In genomic region chr4:138342778-138343177, GRCm38 (mm10) we compare ENCODE assay signal across 14 mouse cellular contexts. TPM values are rescaled to one million over a fixed set of nuclear protein-coding genes. Genes with fewer than 3 reads are reported as not detected.
DNase-seq lines count a peak whose midpoint lies in the region; ATAC-seq and TF ChIP-seq lines count a peak whose summit lies in the region.
"Had no signal": no experiment of that assay in that cellular context is flagged by ENCODE, and none has a peak within 500 bp of the region (broad histone marks: within the 10 kb centered on the region; RNA-seq: fewer than 3 reads in every experiment).

No protein-coding gene starts in this region.

- DNase-seq in heart, embryonic 10.5 days (ENCODE audit: low spot score): no peak
- DNase-seq in heart, adult 18-20 months: no peak
- peak; percentile 56 for DNase-seq in 416B (ENCODE audit: low read depth)
- DNase-seq in liver, embryonic 14.5 days (ENCODE audit: low read depth in 3 of 3, low spot score in 3 of 3): peak in 2 of 3 experiments; percentile 17 to 22
- DNase-seq in embryonic facial prominence, embryonic 10.5 days (ENCODE audit: low spot score): no peak
- no peak for DNase-seq in left cerebral cortex, postnatal 10 days (ENCODE audit: extremely low spot score in 1 of 2, low spot score in 2 of 2)
- no peak for DNase-seq in layer of hippocampus, adult 11-12 months (ENCODE audit: low spot score)
- DNase-seq: embryo, embryonic 11 days; retina, postnatal 1 day had no signal

- no peak overlapping the region for H3K9ac ChIP-seq in kidney, embryonic 15.5 days
- no peak overlapping the region for H3K9ac ChIP-seq in liver, embryonic 14.5 days (replicated peaks)
- H3K9ac ChIP-seq: limb, embryonic 12.5 days had no signal

- no peak for TF ChIP-seq CTCF in liver, embryonic 14.5 days (IDR thresholded peaks at IDR 0.05; ENCODE audit: low read depth)

- H3K36me3 ChIP-seq in heart, embryonic 10.5 days: no peaks in the 10 kb centered on the region
- no peaks in the 10 kb centered on the region for H3K36me3 ChIP-seq in kidney, embryonic 15.5 days
- no peaks in the 10 kb centered on the region for H3K36me3 ChIP-seq in liver, embryonic 14.5 days (replicated peaks; ENCODE audit: control insufficient read depth, insufficient read depth, low read depth)
- H3K36me3 ChIP-seq in embryonic facial prominence, embryonic 10.5 days (replicated peaks): no peaks in the 10 kb centered on the region
- H3K36me3 ChIP-seq: forebrain, embryonic 10.5 days; limb, embryonic 12.5 days had no signal

- H3K9me3 ChIP-seq in heart, embryonic 10.5 days: no peaks in the 10 kb centered on the region
- no peaks in the 10 kb centered on the region for H3K9me3 ChIP-seq in kidney, embryonic 15.5 days (replicated peaks)
- H3K9me3 ChIP-seq in liver, embryonic 14.5 days (ENCODE audit: control insufficient read depth, low read length): no peaks in the 10 kb centered on the region
- H3K9me3 ChIP-seq in embryonic facial prominence, embryonic 10.5 days: no peaks in the 10 kb centered on the region
- H3K9me3 ChIP-seq: forebrain, embryonic 10.5 days; limb, embryonic 12.5 days; megakaryocyte, embryonic 14.5 days had no signal

- H3K27me3 ChIP-seq in heart, embryonic 10.5 days (ENCODE audit: insufficient read depth, poor library complexity, severe bottlenecking): peaks cover under 1% of the 10 kb centered on the region; the same call in 1 of the 2 replicates
- no peaks in the 10 kb centered on the region for H3K27me3 ChIP-seq in kidney, embryonic 15.5 days
- no peaks in the 10 kb centered on the region for H3K27me3 ChIP-seq in liver, embryonic 14.5 days (ENCODE audit: control insufficient read depth, insufficient read depth, low read length)
- H3K27me3 ChIP-seq in embryonic facial prominence, embryonic 10.5 days (replicated peaks; ENCODE audit: low read depth, poor library complexity, severe bottlenecking): no peaks in the 10 kb centered on the region
- H3K27me3 ChIP-seq: limb, embryonic 12.5 days had no signal

- ATAC-seq in kidney, embryonic 15.5 days (replicated peaks; ENCODE audit: low FRiP score): peak; percentile 64; the same call in 1 of the 2 replicates
- ATAC-seq in liver, embryonic 14.5 days (ENCODE audit: insufficient read depth): peak; percentile 63

- H3K27ac ChIP-seq in heart, embryonic 10.5 days: peak overlapping the region; percentile 57
- H3K27ac ChIP-seq in kidney, embryonic 15.5 days: peak overlapping the region; percentile 68
- H3K27ac ChIP-seq in liver, embryonic 14.5 days: peak overlapping the region; percentile 22; the same call in 1 of the 2 replicates
- no peak overlapping the region for H3K27ac ChIP-seq in embryonic facial prominence, embryonic 10.5 days (replicated peaks)
- H3K27ac ChIP-seq: forebrain, embryonic 10.5 days; limb, embryonic 12.5 days had no signal

- WGBS in heart, embryonic 10.5 days: 71% methylated on average over 6 of the region's 6 CpGs
- 62% methylated on average over 6 of the region's 6 CpGs for WGBS in kidney, embryonic 15.5 days
- 59% methylated on average over 6 of the region's 6 CpGs for WGBS in liver, embryonic 14.5 days (ENCODE audit: insufficient replicate concordance)
- 82% methylated on average over 6 of the region's 6 CpGs for WGBS in embryonic facial prominence, embryonic 10.5 days

- intact Hi-C loops in left cerebral cortex, postnatal 10 days (cut with DNase I): no loop called here

- no peak for TF ChIP-seq EP300 in liver, embryonic 14.5 days (IDR thresholded peaks at IDR 0.05; ENCODE audit: low read depth)

- peaks cover 23% of the 10 kb centered on the region for H3K4me1 ChIP-seq in heart, embryonic 10.5 days
- peaks cover 20% of the 10 kb centered on the region for H3K4me1 ChIP-seq in kidney, embryonic 15.5 days
- peaks cover 0 to 5% of the 10 kb centered on the region in 2 experiments; a peak in 2 of 4 replicates for H3K4me1 ChIP-seq in liver, embryonic 14.5 days (replicated peaks; ENCODE audit: control insufficient read depth in 2 of 2, insufficient read depth in 2 of 2, low read length in 1 of 2)
- H3K4me1 ChIP-seq in embryonic facial prominence, embryonic 10.5 days: peaks cover 8% of the 10 kb centered on the region; the same call in 1 of the 2 replicates
- H3K4me1 ChIP-seq: forebrain, embryonic 10.5 days had no signal

- no peak overlapping the region for H3K4me3 ChIP-seq in heart, embryonic 10.5 days
- no peak overlapping the region for H3K4me3 ChIP-seq in kidney, embryonic 15.5 days (replicated peaks)
- H3K4me3 ChIP-seq in liver, embryonic 14.5 days (ENCODE audit: insufficient read depth in 1 of 2, low read depth in 2 of 2, low read length in 2 of 2): no peak overlapping the region
- no peak overlapping the region for H3K4me3 ChIP-seq in embryonic facial prominence, embryonic 10.5 days
- H3K4me3 ChIP-seq: forebrain, embryonic 10.5 days; limb, embryonic 12.5 days; megakaryocyte, embryonic 14.5 days had no signal

- no peak overlapping the region for H3K4me2 ChIP-seq in kidney, embryonic 15.5 days
- H3K4me2 ChIP-seq in liver, embryonic 14.5 days (ENCODE audit: low read depth): no peak overlapping the region
- H3K4me2 ChIP-seq: limb, embryonic 12.5 days had no signal

RNA-seq across cellular contexts. Expression of gene Pink1, which starts 16.7 kb away (rescaled TPM):
- polyA plus RNA-seq in heart, embryonic 10.5 days (2016; fragmentation: Nextera tagmentation; extraction: Ambion mirVana): 27.8 and 42.2 TPM in 2 replicates
- total RNA-seq in heart, adult 18-20 months (2021): 100 to 1,000 TPM; 720 to 812 TPM
- polyA plus RNA-seq in kidney, embryonic 15.5 days (2015; fragmentation: Nextera tagmentation; extraction: Ambion mirVana): 47.5 and 50.3 TPM in 2 replicates
- polyA plus RNA-seq in liver, embryonic 14.5 days (2012; rRNA removed): 13.2 and 14.3 TPM in 2 replicates
- 15.7 and 19.2 TPM in 2 replicates for polyA plus RNA-seq in liver, embryonic 14.5 days (2014; fragmentation: Nextera tagmentation; extraction: Ambion mirVana)
- 29.0 and 30.6 TPM in 2 replicates for polyA plus RNA-seq in embryonic facial prominence, embryonic 10.5 days (2016; fragmentation: Nextera tagmentation; extraction: Ambion mirVana)
- total RNA-seq in left cerebral cortex, postnatal 10 days (2021): 100 to 1,000 TPM; 148 to 152 TPM

RNA-seq across cellular contexts. Expression of gene Cda, which starts 25.0 kb away (rescaled TPM):
- 4.5 and 5.2 TPM in 2 replicates for polyA plus RNA-seq in heart, embryonic 10.5 days (2016; fragmentation: Nextera tagmentation; extraction: Ambion mirVana)
- total RNA-seq in heart, adult 18-20 months (2021): 1 to 10 TPM; 1.6 to 2.3 TPM
- polyA plus RNA-seq in kidney, embryonic 15.5 days (2015; fragmentation: Nextera tagmentation; extraction: Ambion mirVana): 21.3 and 22.0 TPM in 2 replicates
- polyA plus RNA-seq in liver, embryonic 14.5 days (2012; rRNA removed): 2.6 and 2.7 TPM in 2 replicates
- polyA plus RNA-seq in liver, embryonic 14.5 days (2014; fragmentation: Nextera tagmentation; extraction: Ambion mirVana): 3.3 and 3.7 TPM in 2 replicates
- 3.3 and 4.8 TPM in 2 replicates for polyA plus RNA-seq in embryonic facial prominence, embryonic 10.5 days (2016; fragmentation: Nextera tagmentation; extraction: Ambion mirVana)
- total RNA-seq in left cerebral cortex, postnatal 10 days (2021): 1 to 10 TPM; 2.0 to 3.4 TPM

RNA-seq across cellular contexts. Expression of gene Ddost, which starts 38.2 kb away (rescaled TPM):
- polyA plus RNA-seq in heart, embryonic 10.5 days (2016; fragmentation: Nextera tagmentation; extraction: Ambion mirVana): 340 and 349 TPM in 2 replicates
- total RNA-seq in heart, adult 18-20 months (2021): 10 to 100 TPM; 58.2 to 61.6 TPM
- polyA plus RNA-seq in kidney, embryonic 15.5 days (2015; fragmentation: Nextera tagmentation; extraction: Ambion mirVana): 365 and 386 TPM in 2 replicates
- polyA plus RNA-seq in liver, embryonic 14.5 days (2012; rRNA removed): 83.1 and 91.7 TPM in 2 replicates
- polyA plus RNA-seq in liver, embryonic 14.5 days (2014; fragmentation: Nextera tagmentation; extraction: Ambion mirVana): 135 and 141 TPM in 2 replicates
- polyA plus RNA-seq in embryonic facial prominence, embryonic 10.5 days (2016; fragmentation: Nextera tagmentation; extraction: Ambion mirVana): 273 and 284 TPM in 2 replicates
- 100 to 1,000 TPM; 112 to 114 TPM for total RNA-seq in left cerebral cortex, postnatal 10 days (2021)

RNA-seq across cellular contexts. Expression of gene Fam43b, which starts 53.5 kb away (rescaled TPM):
- 0.16 TPM in 1 of 2 replicates, not detected in the other for polyA plus RNA-seq in heart, embryonic 10.5 days (2016; fragmentation: Nextera tagmentation; extraction: Ambion mirVana)
- total RNA-seq in heart, adult 18-20 months (2021): not detected
- polyA plus RNA-seq in kidney, embryonic 15.5 days (2015; fragmentation: Nextera tagmentation; extraction: Ambion mirVana): not detected in 2 replicates
- polyA plus RNA-seq in liver, embryonic 14.5 days (2012; rRNA removed): not detected in 2 replicates
- not detected in 2 replicates for polyA plus RNA-seq in liver, embryonic 14.5 days (2014; fragmentation: Nextera tagmentation; extraction: Ambion mirVana)
- polyA plus RNA-seq in embryonic facial prominence, embryonic 10.5 days (2016; fragmentation: Nextera tagmentation; extraction: Ambion mirVana): 0.13 TPM in 1 of 2 replicates, not detected in the other
- total RNA-seq in left cerebral cortex, postnatal 10 days (2021): 10 to 100 TPM; 33.5 to 39.5 TPM
- polyA plus RNA-seq: forebrain, embryonic 10.5 days; gonadal fat pad, adult 2 months; limb, embryonic 12.5 days had no signal

Comparison
In these comparisons a context has a peak if more than half of its experiments do, and no peak if none do; other contexts are left out.
1. DNase-seq: peak in 416B (single experiment) and liver, embryonic 14.5 days (2 of 3); none in heart, embryonic 10.5 days (single experiment), heart, adult 18-20 months (0 of 2), embryonic facial prominence, embryonic 10.5 days (single experiment), left cerebral cortex, postnatal 10 days (0 of 2) and layer of hippocampus, adult 11-12 months (single experiment).